Mouse (Mus musculus) kidney, adult 2 months (tissue): ENCODE results near the gene Ccdc115. TPM values are rescaled to one million over a fixed set of nuclear protein-coding genes. Genes with fewer than 3 reads are reported as not detected.

Experiments used
- DNase-seq: peaks from one replicate; pipeline ENCODE4 v3.0.0; 2021
- H3K27ac ChIP-seq: fragments of 200-500 bp; 2 replicates; pipeline ENCODE4 v1.5.1; 2012; ENCODE audit warnings: low read depth, low read length, control low read depth, inconsistent platforms; ENCODE audit not compliant: insufficient read depth
- H3K27me3 ChIP-seq: fragments of 200-500 bp; replicated peaks from 2 replicates; pipeline ENCODE4 v1.6.1; 2012; ENCODE audit warnings: mild to moderate bottlenecking, moderate library complexity, low read length, inconsistent platforms; ENCODE audit not compliant: control insufficient read depth, insufficient read depth
- H3K36me3 ChIP-seq: fragments of 200-500 bp; 2 replicates; pipeline ENCODE4 v1.6.1; 2012; ENCODE audit warnings: mild to moderate bottlenecking, moderate library complexity, low read length, inconsistent platforms; ENCODE audit not compliant: control insufficient read depth, insufficient read depth
- H3K4me1 ChIP-seq: fragments of 200-500 bp; 2 replicates; pipeline ENCODE4 v1.6.1; 2011; ENCODE audit warnings: low read length; ENCODE audit not compliant: control insufficient read depth, insufficient read depth
- H3K4me3 ChIP-seq: fragments of 200-500 bp; 2 replicates; pipeline ENCODE4 v1.5.1; 2011; ENCODE audit warnings: mild to moderate bottlenecking, low read depth, low read length, control low read depth; ENCODE audit not compliant: insufficient read depth
- CTCF ChIP-seq: fragments of 200-500 bp; conservative IDR thresholded peaks from 2 replicates; pipeline ENCODE4 v1.5.1; 2011; ENCODE audit warnings: low read depth, mild to moderate bottlenecking, control low read depth, low read length, moderate library complexity, mixed read lengths; ENCODE audit not compliant: insufficient read depth, insufficient read length
- POLR2A ChIP-seq: fragments of 200-500 bp; IDR thresholded peaks from one replicate; pipeline ENCODE4 v1.6.1; 2011; ENCODE audit warnings: low read depth, low read length, control low read depth
- WGBS: fragments of 180-500 bp; shearing (Covaris S2); methylation state at CpG from one replicate; pipeline ENCODE4 v1.1.7; 2018; 5-methylcytosine and 5-hydroxymethylcytosine counted together
- polyA plus RNA-seq: library from polyadenylated mRNA; depleted of rRNA; stranded (reverse); fragments of >200 nt; gene quantifications from 2 replicates; pipeline ENCODE4 v1.2.3, GENCODE M21; 2012

Gene Ccdc115
- polyA plus RNA-seq, 1 experiment, result 20.0 TPM

- Histone ChIP-seq H3K36me3 (no peaks in the 10 kb centered on the region), H3K4me1 (0 out of 2 replicates have a peak, but pooled peaks cover 4% of the 10 kb centered on the region), H3K27ac (no peak overlapping the region), H3K27me3 (no peaks in the 10 kb centered on the region), H3K4me3 (no peak overlapping the region)
- no peak for DNase-seq
- TF ChIP-seq CTCF (no peak), POLR2A (no peak)
- 93% methylated on average over 3 of the region's 3 CpGs for WGBS
Observed at GRCm38 (mm10) chr1:34436374-34436773, 3.1 kb downstream of the Ccdc115 start.

- H3K4me3 ChIP-seq, result peak overlapping the region; percentile 62; the same call in 1 of the 2 replicates
- WGBS, result 38% methylated on average over 8 of the region's 8 CpGs
- no peaks in the 10 kb centered on the region for H3K36me3 ChIP-seq
- no peak for TF ChIP-seq CTCF
- TF ChIP-seq POLR2A, result no peak
- 0 out of 2 replicates have a peak, but pooled peaks cover 4% of the 10 kb centered on the region for H3K4me1 ChIP-seq
- H3K27me3 ChIP-seq, result no peaks in the 10 kb centered on the region
- no peak for DNase-seq
- H3K27ac ChIP-seq, result peak overlapping the region; percentile 34
Observed at GRCm38 (mm10) chr1:34435371-34436120, 3.9 kb downstream of the Ccdc115 start.

GRCm38 (mm10) chr1:34434660-34435160 lies 4.8 kb downstream of the Ccdc115 start:
- peak overlapping the region; percentile 34 for H3K27ac ChIP-seq
- peak; percentile 94 for DNase-seq
- no peaks in the 10 kb centered on the region for H3K36me3 ChIP-seq
- peak overlapping the region; percentile 62 for H3K4me3 ChIP-seq
- no peaks in the 10 kb centered on the region for H3K27me3 ChIP-seq
- TF ChIP-seq POLR2A (peak; percentile 3), CTCF (no peak)
- under 1% methylated on average over 30 of the region's 30 CpGs for WGBS
- 0 out of 2 replicates have a peak, but pooled peaks cover 4% of the 10 kb centered on the region for H3K4me1 ChIP-seq

GRCm38 (mm10) chr1:34433891-34434521 lies 5.5 kb downstream of the Ccdc115 start:
- Histone ChIP-seq H3K27me3 (no peaks in the 10 kb centered on the region), H3K4me3 (peak overlapping the region; percentile 48), H3K27ac (no peak overlapping the region), H3K36me3 (no peaks in the 10 kb centered on the region), H3K4me1 (0 out of 2 replicates have a peak, but pooled peaks cover 4% of the 10 kb centered on the region)
- WGBS, result 27% methylated on average over 19 of the region's 19 CpGs
- TF ChIP-seq CTCF (no peak), POLR2A (no peak)
- peak; percentile 25 for DNase-seq

DNA sequence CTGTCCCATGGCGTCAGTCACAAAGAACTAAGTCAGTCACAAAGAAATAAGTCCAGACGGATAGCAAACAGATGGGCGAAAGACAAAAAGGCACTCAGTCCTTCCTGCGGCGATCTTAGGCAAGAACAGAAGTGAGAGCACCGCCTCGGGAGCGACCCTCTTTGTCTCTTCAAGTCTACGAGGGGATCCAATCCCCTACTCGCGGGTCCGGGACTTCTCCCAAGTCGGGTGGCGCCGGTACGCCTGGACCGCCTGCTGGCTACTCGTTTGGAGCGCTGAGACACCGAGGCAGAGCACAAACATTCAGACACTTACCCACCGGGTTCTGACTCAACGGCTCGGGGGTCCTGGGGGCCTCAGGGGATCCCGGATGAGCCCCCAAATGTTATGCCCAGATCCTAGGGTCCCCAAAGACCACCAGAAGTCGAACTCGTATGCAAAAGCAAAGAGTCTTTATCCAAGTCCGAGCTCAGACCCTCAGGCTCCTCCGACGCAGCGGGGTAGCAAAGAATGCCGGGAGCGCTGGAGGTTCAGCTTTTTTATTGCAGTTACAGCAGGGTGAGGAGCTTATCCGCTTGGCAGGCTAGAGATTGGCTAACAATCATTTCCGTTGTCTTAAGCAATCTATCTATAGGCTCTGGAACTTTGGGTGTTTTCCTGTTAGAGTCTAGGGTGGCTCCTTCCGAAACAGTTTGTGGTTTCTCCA lies 6.5 kb downstream of the Ccdc115 start:
- Histone ChIP-seq H3K4me3 (peak overlapping the region; percentile 51), H3K4me1 (0 out of 2 replicates have a peak, but pooled peaks cover 4% of the 10 kb centered on the region), H3K27ac (no peak overlapping the region), H3K27me3 (no peaks in the 10 kb centered on the region), H3K36me3 (no peaks in the 10 kb centered on the region)
- WGBS, result 15% methylated on average over 35 of the region's 35 CpGs
- TF ChIP-seq POLR2A (no peak), CTCF (no peak)
- peak; percentile 26 for DNase-seq

- Histone ChIP-seq H3K4me3 (no peak overlapping the region), H3K36me3 (no peaks in the 10 kb centered on the region), H3K27me3 (no peaks in the 10 kb centered on the region), H3K4me1 (0 out of 2 replicates have a peak, but pooled peaks cover 4% of the 10 kb centered on the region), H3K27ac (no peak overlapping the region)
- WGBS, result 53% methylated on average over 13 of the region's 13 CpGs
- DNase-seq, result peak; percentile 31
- no peak for TF ChIP-seq POLR2A
- no peak for TF ChIP-seq CTCF
Observed at GRCm38 (mm10) chr1:34432411-34432775, 7.1 kb downstream of the Ccdc115 start.
